Mouse (Mus musculus): ENCODE results near the gene Proser2.

- TF ChIP-seq CTCF (IDR thresholded peaks at IDR 0.05; ENCODE audit: control insufficient read depth, insufficient read depth, insufficient read length), result no peak
- no peak for TF ChIP-seq USF1 (IDR thresholded peaks at IDR 0.05; ENCODE audit: low read depth)
- no peak for TF ChIP-seq FOSL1 (IDR thresholded peaks at IDR 0.05; ENCODE audit: insufficient read depth, low read length, poor library complexity, severe bottlenecking)
- TF ChIP-seq MYOD1 (IDR thresholded peaks at IDR 0.05; ENCODE audit: control insufficient read depth, insufficient read length, low read depth), result no peak
- TF ChIP-seq MAX (IDR thresholded peaks at IDR 0.05), result no peak
Measured at GRCm38 (mm10) chr2:6173013-6173412, 43.0 kb upstream of the Proser2 start.

Measured in C2C12 (cell line).